Mouse (Mus musculus) heart, embryonic 14.5 days (tissue): ENCODE measurements around the gene Gm17124. TPM values are rescaled to one million over a fixed set of nuclear protein-coding genes. Genes with fewer than 3 reads are reported as not detected.
"Not testable (repeated sequence)": the region's sequence is repeated elsewhere in the genome, so short reads cannot be mapped to it uniquely, and the experiment has no call there.

ENCODE experiments used
- ATAC-seq: fragments of 200-750 bp; cut with Nextera tagmentation; 2 replicates; pipeline ENCODE4 v1.8.0; 2017; ENCODE audit warnings: low read depth, moderate TSS enrichment; ENCODE audit not compliant: insufficient number of reproducible peaks, insufficient read depth, low FRiP score
- H3K27ac ChIP-seq, 2 experiments: fragments of 200-500 bp in 1 of 2; fragments of 300-500 bp in 1 of 2; sonication (generic) in 1 of 2; replicated peaks in 1 of 2; 2 replicates each; pipeline ENCODE4 v1.5.1; 2012 to 2014; ENCODE audit warnings: low read depth in 2 of 2, low read length in 2 of 2, control low read depth in 1 of 2, mild to moderate bottlenecking in 1 of 2, mixed read lengths in 1 of 2; ENCODE audit not compliant: control insufficient read depth in 1 of 2, insufficient read depth in 1 of 2
- H3K27me3 ChIP-seq: fragments of 300-500 bp; sonication (generic); 2 replicates; pipeline ENCODE4 v1.6.1; 2014; ENCODE audit warnings: mild to moderate bottlenecking, low read length, control low read depth; ENCODE audit not compliant: control insufficient read depth, insufficient read depth
- H3K36me3 ChIP-seq: fragments of 300-500 bp; sonication (generic); 2 replicates; pipeline ENCODE4 v1.6.1; 2014; ENCODE audit warnings: mild to moderate bottlenecking, control low read depth, low read length, mixed read lengths; ENCODE audit not compliant: control insufficient read depth, insufficient read depth
- H3K4me1 ChIP-seq, 2 experiments: fragments of 200-500 bp in 1 of 2; fragments of 300-500 bp in 1 of 2; sonication (generic) in 1 of 2; 2 replicates each; pipeline ENCODE4 v1.6.1; 2012 to 2014; ENCODE audit warnings: low read length in 2 of 2, control low read depth in 1 of 2, mixed read lengths in 1 of 2; ENCODE audit not compliant: control insufficient read depth in 2 of 2, insufficient read depth in 2 of 2
- H3K4me2 ChIP-seq: fragments of 300-500 bp; sonication (generic); 2 replicates; pipeline ENCODE4 v1.6.1; 2014; ENCODE audit warnings: mild to moderate bottlenecking, low read length
- H3K4me3 ChIP-seq, 2 experiments: fragments of 200-500 bp in 1 of 2; fragments of 300-500 bp in 1 of 2; sonication (generic) in 1 of 2; 2 replicates each; pipeline ENCODE4 v1.5.1; 2012 to 2014; ENCODE audit warnings: low read length in 2 of 2, mild to moderate bottlenecking in 2 of 2, control low read depth in 1 of 2, low read depth in 1 of 2, moderate library complexity in 1 of 2; ENCODE audit not compliant: control insufficient read depth in 1 of 2, insufficient read depth in 1 of 2
- H3K9ac ChIP-seq: fragments of 300-500 bp; sonication (generic); 2 replicates; pipeline ENCODE4 v1.6.1; 2014; ENCODE audit warnings: mild to moderate bottlenecking, low read length
- H3K9me3 ChIP-seq: fragments of 300-500 bp; sonication (generic); 2 replicates; pipeline ENCODE4 v1.6.1; 2016; ENCODE audit warnings: low read length, control low read depth; ENCODE audit not compliant: control insufficient read depth
- WGBS: fragments of 180-500 bp; shearing (Covaris S2); extraction: QIAGEN DNeasy Blood & Tissue Kit; methylation state at CpG from one replicate; pipeline ENCODE4 v1.1.7; 2014; 5-methylcytosine and 5-hydroxymethylcytosine counted together
- microRNA-seq: library from miRNA; unstranded; fragments of <30 nt; microRNA quantifications from one replicate; pipeline ENCODE4, GENCODE M21; 2016
- polyA plus RNA-seq: library from polyadenylated mRNA; unstranded; fragments of >200 nt; fragmentation: Nextera tagmentation; extraction: Ambion mirVana; gene quantifications from 2 replicates; pipeline ENCODE4 v1.2.1, GENCODE M21; 2014

Gm17124 gene
- not detected in 2 replicates for polyA plus RNA-seq

DNA sequence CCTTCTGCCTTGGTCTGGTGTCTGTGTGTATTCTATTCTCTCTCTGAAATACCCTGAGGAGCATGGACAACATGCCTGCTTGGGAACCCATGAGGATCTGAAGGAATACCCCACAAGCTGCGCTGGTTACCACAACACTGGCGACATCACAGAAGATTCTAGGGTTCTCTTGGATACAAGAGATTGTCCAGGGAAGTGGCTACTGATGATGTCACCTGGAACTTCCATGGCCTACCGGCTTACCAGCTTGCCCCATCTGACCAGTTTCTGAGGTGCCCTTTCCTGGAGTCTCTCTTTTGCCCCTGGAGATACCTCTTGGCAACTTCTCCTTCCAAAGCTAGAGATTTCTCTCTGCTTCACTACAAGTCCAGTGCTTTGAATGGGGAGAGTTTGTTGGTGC lies at the start of gene Gm17124:
Gene Gm17124, minus strand, starts transcription at position 101 of the 400 bp plus-strand sequence.
- H3K36me3 ChIP-seq, H3K4me2 ChIP-seq, H3K4me1 ChIP-seq, H3K27me3 ChIP-seq, H3K9ac ChIP-seq, ATAC-seq, H3K9me3 ChIP-seq, H3K27ac ChIP-seq, H3K4me3 ChIP-seq: not testable (repeated sequence)
- no CpG with 5 or more reads among the region's 3 CpGs for whole genome bisulfite sequencing

DNA sequence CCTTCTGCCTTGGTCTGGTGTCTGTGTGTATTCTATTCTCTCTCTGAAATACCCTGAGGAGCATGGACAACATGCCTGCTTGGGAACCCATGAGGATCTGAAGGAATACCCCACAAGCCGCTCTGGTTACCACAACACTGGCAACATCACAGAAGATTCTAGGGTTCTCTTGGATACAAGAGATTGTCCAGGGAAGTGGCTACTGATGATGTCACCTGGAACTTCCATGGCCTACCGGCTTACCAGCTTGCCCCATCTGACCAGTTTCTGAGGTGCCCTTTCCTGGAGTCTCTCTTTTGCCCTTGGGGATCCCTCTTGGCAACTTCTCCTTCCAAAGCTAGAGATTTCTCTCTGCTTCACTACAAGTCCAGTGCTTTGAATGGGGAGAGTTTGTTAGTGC lies 42.1 kb upstream of the Gm17124 start, which contains the start of gene Gm3633:
Gene Gm3633, minus strand, starts transcription at position 101 of the 400 bp plus-strand sequence.
- WGBS = no CpG with 5 or more reads among the region's 2 CpGs
- not testable (repeated sequence) for ATAC-seq, H3K4me2 ChIP-seq, H3K4me3 ChIP-seq, H3K4me1 ChIP-seq, H3K27me3 ChIP-seq, H3K36me3 ChIP-seq, H3K9me3 ChIP-seq, H3K9ac ChIP-seq, H3K27ac ChIP-seq

Small RNAs within 50 kb of the gene (microRNA-seq; reads per million reads assigned to microRNA genes)
- gene Gm23620 = not detected
- not detected for gene Gm25228

Other genes with a start within 250 kb of the Gm17124 start
- not detected in 2 replicates for gene Gm8005, start 160.2 kb downstream of the Gm17124 start, polyA plus RNA-seq
- gene Gm8011, start 136.0 kb downstream of the Gm17124 start, polyA plus RNA-seq = not detected in 2 replicates
- not detected in 2 replicates for gene Gm8020, start 97.5 kb downstream of the Gm17124 start, polyA plus RNA-seq
- gene Gm8024, start 75.6 kb downstream of the Gm17124 start, polyA plus RNA-seq = not detected in 2 replicates
- not detected in 2 replicates for gene Gm3633, start 42.0 kb upstream of the Gm17124 start, polyA plus RNA-seq
- not detected in 2 replicates for gene Gm10378, start 56.1 kb upstream of the Gm17124 start, polyA plus RNA-seq
- not detected in 2 replicates for gene Gm3015, start 168.9 kb upstream of the Gm17124 start, polyA plus RNA-seq
- gene Gm10377, start 198.1 kb upstream of the Gm17124 start, polyA plus RNA-seq = not detected in 2 replicates